Comparison of ENCODE assay signal across 8 mouse cellular contexts in genomic region chr4:65279979-65280677, GRCm38 (mm10).
DNase-seq lines count a peak whose midpoint lies in the region; ATAC-seq lines count a peak whose summit lies in the region.

No protein-coding gene starts in this region.

- DNase-seq in testis, postnatal 14 days (ENCODE audit: low spot score) = peak; percentile 42
- no peak for DNase-seq in testis, postnatal 10 days (ENCODE audit: low spot score)
- DNase-seq in forelimb bud, embryonic 11.5 days (ENCODE audit: low read depth, low spot score) = peak; percentile 29
- DNase-seq in left cerebral cortex, adult 11 months (ENCODE audit: low spot score) = no peak
- no peak for DNase-seq in cerebellum, adult 18-20 months
- no peak for DNase-seq in gastrocnemius, postnatal 25 days
- DNase-seq in lung, postnatal 14 days = no peak

- ATAC-seq in megakaryocyte-erythroid progenitor cell, adult 5-6 weeks (replicated peaks; ENCODE audit: low FRiP score, low TSS enrichment, poor library complexity, severe bottlenecking) = peak; percentile 92

Comparison
In these comparisons a context has a peak if more than half of its experiments do, and no peak if none do; other contexts are left out.
1. DNase-seq: peak in testis, postnatal 14 days (single experiment) and forelimb bud, embryonic 11.5 days (single experiment); none in testis, postnatal 10 days (single experiment), left cerebral cortex, adult 11 months (single experiment), cerebellum, adult 18-20 months (0 of 2), gastrocnemius, postnatal 25 days (single experiment) and lung, postnatal 14 days (single experiment).